Mouse (Mus musculus) left cerebral cortex, adult 8-10 months (tissue): ENCODE measurements around the gene Gk5. TPM values are rescaled to one million over a fixed set of nuclear protein-coding genes. Genes with fewer than 3 reads are reported as not detected.

Source experiments
- DNase-seq, 2 experiments: peaks; one replicate each; pipeline ENCODE4 v3.0.0; 2022; ENCODE audit warnings: low spot score in 2 of 2
- total RNA-seq, 4 experiments: library from RNA; stranded (reverse); gene quantifications; 2 replicates each; pipeline ENCODE4 v1.2.4; 2022

Gk5 gene
- total RNA-seq, 4 experiments from 2014 or later = 4.2 to 5.5 (median 4.6) TPM

DNA sequence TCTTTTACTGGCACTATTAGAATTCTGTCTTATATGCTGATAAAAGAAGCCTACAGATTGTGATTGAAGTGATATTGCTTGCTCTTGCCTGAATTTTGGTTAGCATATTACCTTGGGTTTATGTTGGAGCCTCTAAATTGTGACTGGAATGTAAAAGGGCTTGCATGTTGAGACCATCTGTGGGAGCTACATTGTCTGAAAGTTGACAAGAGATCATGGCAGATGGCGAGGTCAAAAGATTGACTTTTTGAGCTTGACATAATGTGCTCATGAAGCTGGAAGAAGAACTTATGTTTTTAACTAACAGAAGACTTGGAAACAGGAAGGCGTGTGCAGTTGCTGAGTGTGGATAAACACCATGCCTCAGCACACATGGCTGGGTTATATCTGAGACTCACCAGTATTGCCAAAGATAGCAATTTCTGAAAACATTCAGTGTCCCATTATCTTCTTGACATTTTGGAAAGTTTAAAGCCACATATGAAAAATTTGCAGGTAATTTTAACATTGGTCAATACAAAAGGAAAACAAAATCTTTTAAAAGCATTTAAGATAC lies 100.0 kb downstream of the Gk5 start:
- DNase-seq = no peak

DNA sequence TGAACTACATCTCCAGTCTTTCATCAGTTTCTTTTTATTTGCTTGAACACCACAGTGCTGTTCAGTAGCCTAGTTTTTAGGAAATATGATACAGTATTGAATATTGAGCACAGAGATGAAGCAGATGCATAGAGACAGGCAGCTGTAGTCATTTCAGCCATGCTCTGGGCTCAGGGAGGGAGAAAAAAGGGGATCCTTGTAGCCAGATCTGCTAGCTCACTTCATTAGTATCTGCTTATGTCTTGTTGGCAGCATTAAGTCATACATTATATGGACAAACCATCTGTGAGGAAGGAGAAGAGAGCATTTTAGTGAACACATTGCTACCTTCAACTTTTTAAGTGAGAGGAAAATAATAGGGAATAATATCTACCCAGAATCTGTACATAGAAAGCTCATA lies 101.3 kb downstream of the Gk5 start:
- no peak for DNase-seq

DNA sequence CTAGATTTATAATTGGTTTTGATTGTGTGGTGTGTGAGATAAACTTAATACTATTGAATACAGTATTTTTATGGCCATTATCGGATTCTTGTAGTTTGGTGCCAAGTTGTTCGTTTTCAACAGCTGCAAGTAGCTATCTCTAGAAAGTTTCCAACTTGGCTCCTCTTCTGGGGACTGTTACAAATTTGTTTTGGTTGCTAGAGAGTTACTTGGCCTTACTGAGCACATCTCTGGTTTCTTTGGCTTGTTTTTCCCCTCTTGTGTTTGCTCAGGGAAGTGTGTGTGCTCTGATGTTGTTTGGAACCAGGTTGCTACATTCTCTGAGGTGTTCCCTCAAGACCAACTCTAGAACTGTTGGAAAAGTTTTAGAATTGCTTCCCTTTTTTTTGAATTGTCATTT lies 104.1 kb downstream of the Gk5 start:
- DNase-seq = no peak

DNA sequence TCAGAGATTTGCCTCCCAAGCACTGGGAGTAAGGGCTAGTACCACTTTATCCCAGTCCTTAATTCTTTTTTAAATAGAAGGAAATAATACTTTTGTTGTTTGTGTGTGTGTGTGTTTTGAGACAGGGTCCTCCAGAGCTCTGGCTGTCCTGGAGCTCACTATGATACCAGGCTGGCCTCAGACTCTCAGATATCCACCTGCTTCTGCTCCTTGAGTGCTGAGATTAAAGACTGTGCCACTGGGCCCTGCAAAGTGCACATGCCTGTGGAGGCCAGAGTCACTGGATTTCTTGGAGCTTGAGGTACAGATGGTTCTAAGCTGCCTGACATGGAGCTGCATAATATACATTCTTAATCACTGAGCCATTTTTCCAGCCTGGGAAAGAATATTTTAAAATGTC lies 109.1 kb downstream of the Gk5 start:
- DNase-seq = no peak

GRCm38 (mm10) chr9:96230271-96230670 lies 111.1 kb downstream of the Gk5 start:
- no peak for DNase-seq

Other genes starting within 250 kb of the Gk5 start
- 10 to 100 TPM; 24.3 to 29.1 (median 26.8) TPM for gene Xrn1, start 164.6 kb upstream of the Gk5 start, total RNA-seq
- gene Tfdp2, start 76.9 kb downstream of the Gk5 start, total RNA-seq = 10 to 100 TPM; 32.3 to 41.4 (median 38.6) TPM
- gene Atp1b3, start 245.1 kb downstream of the Gk5 start, total RNA-seq = 100 to 1,000 TPM; 107 to 114 (median 109) TPM